Mouse (Mus musculus): ENCODE data around the gene Tbxa2r.

The Tbxa2r gene

GRCm38 (mm10) chr10:81342686-81343505, 14.4 kb downstream of the Tbxa2r start, which contains the start of gene Gipc3:
Gene Gipc3 (minus strand): TSS chr10:81343266.
- DNase-seq (ENCODE audit: low spot score in 2 of 2): no peak

GRCm38 (mm10) chr10:81344421-81345161, 16.1 kb downstream of the Tbxa2r start:
- DNase-seq (ENCODE audit: low spot score in 2 of 2): no peak

GRCm38 (mm10) chr10:81345162-81345534, 16.6 kb downstream of the Tbxa2r start:
- no peak for DNase-seq (ENCODE audit: low spot score in 2 of 2)

GRCm38 (mm10) chr10:81346453-81347067, 18.0 kb downstream of the Tbxa2r start:
- DNase-seq (ENCODE audit: low spot score in 2 of 2): peak; percentile 51 to 75

GRCm38 (mm10) chr10:81349146-81349545, 20.6 kb downstream of the Tbxa2r start:
- DNase-seq (ENCODE audit: low spot score in 2 of 2): peak in 1 of 2 experiments; percentile 55

- DNase-seq (ENCODE audit: low spot score in 2 of 2): no peak
These were observed 21.4 kb downstream of the Tbxa2r start for GRCm38 (mm10) chr10:81349961-81350350.

GRCm38 (mm10) chr10:81350351-81351063, 22.0 kb downstream of the Tbxa2r start, which contains the start of gene Hmg20b:
Gene Hmg20b (minus strand): TSS chr10:81350480.
- peak; percentile 97 to 99 for DNase-seq (ENCODE audit: low spot score in 2 of 2)

GRCm38 (mm10) chr10:81351678-81352291, 23.3 kb downstream of the Tbxa2r start:
- no peak for DNase-seq (ENCODE audit: low spot score in 2 of 2)

- DNase-seq (ENCODE audit: low spot score in 2 of 2): no peak
These were observed 26.4 kb downstream of the Tbxa2r start for GRCm38 (mm10) chr10:81354738-81355477.

- DNase-seq (ENCODE audit: low spot score in 2 of 2): no peak
These were observed 27.0 kb downstream of the Tbxa2r start for GRCm38 (mm10) chr10:81355533-81355932.

GRCm38 (mm10) chr10:81356352-81356990, 27.9 kb downstream of the Tbxa2r start:
- DNase-seq (ENCODE audit: low spot score in 2 of 2): no peak

GRCm38 (mm10) chr10:81356991-81357844, 28.7 kb downstream of the Tbxa2r start, which contains the start of gene Mfsd12:
Gene Mfsd12 (plus strand): TSS chr10:81357491.
- peak; percentile 78 to 90 for DNase-seq (ENCODE audit: low spot score in 2 of 2)

- no peak for DNase-seq (ENCODE audit: low spot score in 2 of 2)
These were observed 29.7 kb downstream of the Tbxa2r start for GRCm38 (mm10) chr10:81358209-81358608.

- no peak for DNase-seq (ENCODE audit: low spot score in 2 of 2)
These were observed 30.3 kb downstream of the Tbxa2r start for GRCm38 (mm10) chr10:81358841-81359240.

- no peak for DNase-seq (ENCODE audit: low spot score in 2 of 2)
These were observed 32.2 kb downstream of the Tbxa2r start for GRCm38 (mm10) chr10:81360721-81361120.

GRCm38 (mm10) chr10:81362336-81362949, 33.9 kb downstream of the Tbxa2r start:
- no peak for DNase-seq (ENCODE audit: low spot score in 2 of 2)

- no peak for DNase-seq (ENCODE audit: low spot score in 2 of 2)
These were observed 35.2 kb downstream of the Tbxa2r start for GRCm38 (mm10) chr10:81363436-81364346.
